ENCODE assay signal across 10 mouse cellular contexts in the genomic region with DNA sequence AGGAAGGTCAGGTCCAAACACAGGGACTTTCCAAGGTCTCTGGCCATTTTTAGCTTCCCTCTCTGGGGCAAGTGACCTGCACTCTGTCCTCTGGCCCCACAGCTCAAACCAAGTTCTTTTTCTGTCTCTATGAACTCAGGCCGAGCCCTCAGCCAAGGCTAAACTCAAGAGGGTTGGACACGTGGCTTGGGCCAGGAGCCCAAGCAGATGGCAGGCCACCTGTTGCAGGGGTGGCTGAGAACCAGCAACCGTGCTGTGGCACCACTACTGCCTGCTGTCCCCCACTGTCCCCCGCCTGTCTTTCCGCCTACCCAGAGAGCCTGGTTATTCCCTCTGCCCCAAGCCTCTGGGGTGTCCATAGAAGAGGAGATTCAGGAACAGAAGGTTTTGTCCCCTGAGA. TPM values are rescaled to one million over a fixed set of nuclear protein-coding genes. Genes with fewer than 3 reads are reported as not detected.
DNase-seq lines count a peak whose midpoint lies in the region; ATAC-seq lines count a peak whose summit lies in the region.
"Had no signal": no experiment of that assay in that cellular context is flagged by ENCODE, and none has a peak within 500 bp of the region (broad histone marks: within the 10 kb centered on the region; RNA-seq: fewer than 3 reads in every experiment).

No protein-coding gene starts in this region.

- no peak overlapping the region for H3K27ac ChIP-seq in heart, embryonic 16.5 days (ENCODE audit: low read length)
- no peak overlapping the region for H3K27ac ChIP-seq in forebrain, embryonic 16.5 days (ENCODE audit: low read length)
- H3K27ac ChIP-seq: forebrain, embryonic 12.5 days had no signal

- peaks cover 36% of the 10 kb centered on the region for H3K4me1 ChIP-seq in heart, embryonic 16.5 days (ENCODE audit: control insufficient read depth, insufficient read depth, low read length)
- H3K4me1 ChIP-seq in forebrain, embryonic 16.5 days (replicated peaks; ENCODE audit: control insufficient read depth, insufficient read depth, low read length) = peaks cover 22% of the 10 kb centered on the region

- no peak overlapping the region for H3K4me2 ChIP-seq in heart, embryonic 16.5 days (ENCODE audit: low read depth, low read length)
- no peak overlapping the region for H3K4me2 ChIP-seq in forebrain, embryonic 16.5 days (ENCODE audit: low read length)
- H3K4me2 ChIP-seq: forebrain, embryonic 12.5 days had no signal

- no peaks in the 10 kb centered on the region for H3K9me3 ChIP-seq in heart, embryonic 16.5 days (replicated peaks; ENCODE audit: control insufficient read depth, low read length)
- no peaks in the 10 kb centered on the region for H3K9me3 ChIP-seq in forebrain, embryonic 16.5 days (ENCODE audit: control insufficient read depth, low read length)
- H3K9me3 ChIP-seq: forebrain, embryonic 12.5 days had no signal

- no peaks in the 10 kb centered on the region for H3K27me3 ChIP-seq in heart, embryonic 16.5 days (ENCODE audit: control insufficient read depth, insufficient read depth, low read length)
- no peaks in the 10 kb centered on the region for H3K27me3 ChIP-seq in forebrain, embryonic 16.5 days (replicated peaks; ENCODE audit: control insufficient read depth, insufficient read depth, low read length)

- DNase-seq in layer of hippocampus, postnatal 10 days (ENCODE audit: low spot score in 2 of 2) = peak; percentile 58 to 63
- no peak for DNase-seq in layer of hippocampus, postnatal 36 days
- peak; percentile 96 for DNase-seq in brain, adult 2 months (ENCODE audit: low read depth, low spot score)
- peak; percentile 95 for DNase-seq in cerebellum, adult 9-10 months
- no peak for DNase-seq in thymus, postnatal 10 days (ENCODE audit: low spot score in 2 of 2)
- DNase-seq in urinary bladder, adult 2 months (ENCODE audit: low spot score) = no peak

- no peaks in the 10 kb centered on the region for H3K36me3 ChIP-seq in heart, embryonic 16.5 days (ENCODE audit: control insufficient read depth, insufficient read depth)
- H3K36me3 ChIP-seq in forebrain, embryonic 16.5 days (ENCODE audit: control insufficient read depth, insufficient read depth) = no peaks in the 10 kb centered on the region
- H3K36me3 ChIP-seq: forebrain, embryonic 12.5 days had no signal

- H3K4me3 ChIP-seq in heart, embryonic 16.5 days (ENCODE audit: low read length) = no peak overlapping the region
- no peak overlapping the region for H3K4me3 ChIP-seq in forebrain, embryonic 16.5 days (replicated peaks; ENCODE audit: low read length)
- H3K4me3 ChIP-seq: forebrain, embryonic 12.5 days had no signal

- ATAC-seq in heart, embryonic 16.5 days (replicated peaks; ENCODE audit: extremely low read depth, insufficient read depth, low FRiP score) = 0 out of 2 replicates have a peak, but pooled peaks have one; percentile 12
- no peak for ATAC-seq in forebrain, embryonic 16.5 days
- ATAC-seq: lung, postnatal 0 days had no signal

- WGBS in heart, embryonic 16.5 days = 58% methylated on average over 5 of the region's 5 CpGs
- 24% methylated on average over 5 of the region's 5 CpGs for WGBS in forebrain, embryonic 16.5 days

- no peak overlapping the region for H3K9ac ChIP-seq in heart, embryonic 16.5 days (ENCODE audit: low read length)
- no peak overlapping the region for H3K9ac ChIP-seq in forebrain, embryonic 16.5 days (replicated peaks; ENCODE audit: low read depth, low read length)
- H3K9ac ChIP-seq: forebrain, embryonic 12.5 days had no signal

RNA-seq across cellular contexts. Expression of gene Gse1, which starts 14.3 kb away (rescaled TPM):
- 10 to 100 TPM; 65.0 to 79.3 TPM for total RNA-seq in layer of hippocampus, postnatal 10 days (2021)
- total RNA-seq in layer of hippocampus, postnatal 36 days (2021) = 100 to 1,000 TPM; 147 to 155 TPM
- 7.7 and 9.7 TPM in 2 replicates for polyA plus RNA-seq in heart, embryonic 16.5 days (2015; fragmentation: Nextera tagmentation; extraction: Ambion mirVana)
- polyA plus RNA-seq in urinary bladder, adult 2 months (2012; rRNA removed) = 27.5 and 30.2 TPM in 2 replicates
- 26.9 and 34.9 TPM in 2 replicates for polyA plus RNA-seq in forebrain, embryonic 16.5 days (2015; fragmentation: Nextera tagmentation; extraction: Ambion mirVana)

RNA-seq across cellular contexts. Expression of gene Fam92b, which starts 36.7 kb away (rescaled TPM):
- not detected for total RNA-seq in layer of hippocampus, postnatal 10 days (2021)
- total RNA-seq in layer of hippocampus, postnatal 36 days (2021) = under 1 TPM; 0.30 to 0.53 TPM
- polyA plus RNA-seq in heart, embryonic 16.5 days (2015; fragmentation: Nextera tagmentation; extraction: Ambion mirVana) = 0.66 and 0.79 TPM in 2 replicates
- polyA plus RNA-seq in urinary bladder, adult 2 months (2012; rRNA removed) = not detected in 2 replicates
- 1.3 and 1.8 TPM in 2 replicates for polyA plus RNA-seq in forebrain, embryonic 16.5 days (2015; fragmentation: Nextera tagmentation; extraction: Ambion mirVana)

Comparison
In these comparisons a context has a peak if more than half of its experiments do, and no peak if none do; other contexts are left out.
1. DNase-seq: peak in layer of hippocampus, postnatal 10 days (2 of 2), brain, adult 2 months (single experiment) and cerebellum, adult 9-10 months (single experiment); none in layer of hippocampus, postnatal 36 days (0 of 2), thymus, postnatal 10 days (0 of 2) and urinary bladder, adult 2 months (single experiment).